Mouse (Mus musculus) cerebellum, adult 2 months (tissue): Measurements from ENCODE around the gene Rcl1. TPM values are rescaled to one million over a fixed set of nuclear protein-coding genes. Genes with fewer than 3 reads are reported as not detected.
A peak's percentile ranks its signal among the peaks of the same experiment; 100 is the strongest.

Experiments used
- DNase-seq, 2 experiments: peaks; one replicate each; pipeline ENCODE4 v3.0.0; 2021
- H3K27ac ChIP-seq: fragments of 200-500 bp; 2 replicates; pipeline ENCODE4 v1.5.1; 2012; ENCODE audit warnings: low read length, control low read depth, inconsistent platforms; ENCODE audit not compliant: insufficient read depth
- H3K27me3 ChIP-seq: fragments of 200-500 bp; 2 replicates; pipeline ENCODE4 v1.6.1; 2012; ENCODE audit warnings: inconsistent platforms, mild to moderate bottlenecking, low read length, moderate library complexity; ENCODE audit not compliant: control insufficient read depth, insufficient read depth
- H3K4me1 ChIP-seq: fragments of 200-500 bp; 2 replicates; pipeline ENCODE4 v1.6.1; 2011; ENCODE audit warnings: low read length; ENCODE audit not compliant: control insufficient read depth, insufficient read depth
- H3K4me3 ChIP-seq: fragments of 200-500 bp; replicated peaks from 2 replicates; pipeline ENCODE3; 2011; ENCODE audit warnings: mild to moderate bottlenecking, low read depth, low read length, control low read depth; ENCODE audit not compliant: insufficient read depth
- CTCF ChIP-seq: fragments of 200-500 bp; IDR thresholded peaks from 2 replicates; pipeline ENCODE4 v1.5.1; 2011; ENCODE audit warnings: low read depth, mild to moderate bottlenecking, control low read depth, low read length, moderate library complexity, borderline replicate concordance; ENCODE audit not compliant: insufficient read depth
- POLR2A ChIP-seq: fragments of 200-500 bp; IDR thresholded peaks from 2 replicates; pipeline ENCODE4 v1.6.1; 2011; ENCODE audit warnings: low read length, control low read depth, borderline replicate concordance; ENCODE audit not compliant: insufficient read depth
- WGBS: fragments of 180-500 bp; shearing (Covaris S2); methylation state at CpG from one replicate; pipeline ENCODE4 v1.1.7; 2018; 5-methylcytosine and 5-hydroxymethylcytosine counted together
- polyA plus RNA-seq: library from polyadenylated mRNA; depleted of rRNA; stranded (reverse); fragments of >200 nt; gene quantifications from 2 replicates; pipeline ENCODE4 v1.2.3, GENCODE M21; 2012

Gene Rcl1
- polyA plus RNA-seq, 1 experiment = 19.6 TPM

DNA sequence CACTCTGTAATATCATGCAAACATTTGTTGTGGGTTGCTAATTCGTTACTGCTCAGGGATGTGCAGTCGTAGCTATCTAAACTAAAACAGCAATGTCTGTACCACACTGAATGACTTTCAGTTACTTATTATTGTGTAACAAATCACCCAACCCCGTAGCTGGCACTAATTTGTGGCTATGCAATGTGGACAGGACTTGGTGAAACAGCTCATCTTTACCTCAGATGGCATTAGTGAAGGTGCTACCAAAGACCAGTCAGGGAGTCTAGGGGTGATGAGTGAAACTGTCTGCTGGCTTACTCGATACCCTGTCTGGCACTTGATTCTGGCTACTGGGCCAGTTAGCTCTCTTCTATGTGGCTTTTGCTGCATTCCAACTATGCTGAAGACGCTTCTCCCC, 2.1 kb upstream of the Rcl1 start:
- H3K27ac ChIP-seq = no peak overlapping the region
- 81% methylated on average over 5 of the region's 5 CpGs for WGBS
- H3K4me1 ChIP-seq = no peaks in the 10 kb centered on the region
- DNase-seq = no peak
- TF ChIP-seq CTCF (no peak), POLR2A (no peak)
- H3K4me3 ChIP-seq = no peak overlapping the region
- H3K27me3 ChIP-seq = no peaks in the 10 kb centered on the region

DNA sequence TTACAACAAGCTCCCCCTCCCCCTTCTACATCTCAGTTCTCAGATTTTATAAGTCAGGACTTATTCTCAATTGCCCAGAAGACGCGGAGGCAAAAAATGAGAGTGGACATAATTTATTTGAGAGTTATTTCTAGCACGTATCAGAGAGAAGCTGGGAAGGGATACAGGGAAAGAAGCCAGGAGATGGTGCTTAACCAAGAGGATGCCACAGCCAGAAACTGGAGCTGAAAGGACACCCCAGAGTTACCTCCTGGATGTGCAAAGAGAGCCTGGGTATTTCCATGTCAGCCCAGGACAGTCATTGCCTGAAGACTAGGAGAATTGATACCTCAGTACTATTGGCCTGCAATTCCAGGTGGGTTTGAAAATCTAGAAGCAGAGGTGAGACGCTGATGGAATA, 1.6 kb upstream of the Rcl1 start:
- TF ChIP-seq CTCF = no peak
- TF ChIP-seq POLR2A = no peak
- Histone ChIP-seq H3K4me1 (no peaks in the 10 kb centered on the region), H3K27ac (no peak overlapping the region), H3K27me3 (no peaks in the 10 kb centered on the region), H3K4me3 (no peak overlapping the region)
- 55% methylated on average over 4 of the region's 4 CpGs for WGBS
- peak in 1 of 2 experiments; percentile 7 for DNase-seq

DNA sequence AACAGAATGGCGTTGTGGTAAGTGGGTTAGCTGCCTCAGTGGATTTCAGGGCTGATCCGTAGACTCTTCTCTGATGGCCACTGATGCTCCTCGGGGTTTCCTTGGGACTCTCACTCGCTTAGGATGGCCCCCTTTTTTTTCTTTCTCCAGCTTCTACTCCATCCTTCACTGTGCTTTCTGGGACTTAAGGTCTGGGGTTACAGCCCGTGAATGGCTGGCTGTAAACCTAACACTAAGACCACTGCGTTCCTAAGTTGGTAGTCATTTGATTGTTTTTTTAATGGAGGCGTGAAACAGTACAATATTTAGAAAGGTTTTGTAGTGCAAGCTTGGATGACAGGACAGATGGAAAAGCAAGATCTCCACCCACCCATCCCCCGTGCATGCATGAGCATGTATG, 914 bp upstream of the Rcl1 start:
- H3K4me3 ChIP-seq = peak overlapping the region; percentile 95
- no peaks in the 10 kb centered on the region for H3K4me1 ChIP-seq
- no peaks in the 10 kb centered on the region for H3K27me3 ChIP-seq
- no peak for TF ChIP-seq CTCF
- no peak for TF ChIP-seq POLR2A
- peak; percentile 19 to 29 for DNase-seq
- no peak overlapping the region for H3K27ac ChIP-seq
- 12% methylated on average over 8 of the region's 8 CpGs for WGBS

DNA sequence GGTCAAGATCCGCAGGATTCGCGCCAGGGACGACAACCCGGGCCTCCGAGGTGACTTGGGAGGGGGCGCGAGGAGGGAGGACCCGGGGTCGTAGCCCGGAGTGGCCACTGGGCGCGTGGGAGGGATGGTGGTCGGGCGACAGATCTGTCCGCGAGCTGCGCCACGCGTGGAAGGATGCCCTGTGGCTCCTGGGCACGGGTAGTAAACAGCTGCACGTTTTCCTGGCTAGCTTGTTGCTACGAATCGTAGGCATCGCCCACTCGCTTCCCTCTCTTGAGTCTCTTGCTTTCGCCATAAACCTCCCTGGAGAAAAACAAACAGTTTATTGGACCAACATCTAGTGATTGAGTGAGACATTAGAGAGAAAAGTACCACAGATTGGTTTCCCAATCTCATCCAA, 416 bp downstream of the Rcl1 start:
- Histone ChIP-seq H3K27ac (no peak overlapping the region), H3K4me1 (no peaks in the 10 kb centered on the region), H3K4me3 (peak overlapping the region; percentile 68), H3K27me3 (no peaks in the 10 kb centered on the region; the same call in 1 of the 2 replicates)
- under 1% methylated on average over 27 of the region's 27 CpGs for WGBS
- TF ChIP-seq CTCF = no peak
- TF ChIP-seq POLR2A = no peak
- DNase-seq = no peak

DNA sequence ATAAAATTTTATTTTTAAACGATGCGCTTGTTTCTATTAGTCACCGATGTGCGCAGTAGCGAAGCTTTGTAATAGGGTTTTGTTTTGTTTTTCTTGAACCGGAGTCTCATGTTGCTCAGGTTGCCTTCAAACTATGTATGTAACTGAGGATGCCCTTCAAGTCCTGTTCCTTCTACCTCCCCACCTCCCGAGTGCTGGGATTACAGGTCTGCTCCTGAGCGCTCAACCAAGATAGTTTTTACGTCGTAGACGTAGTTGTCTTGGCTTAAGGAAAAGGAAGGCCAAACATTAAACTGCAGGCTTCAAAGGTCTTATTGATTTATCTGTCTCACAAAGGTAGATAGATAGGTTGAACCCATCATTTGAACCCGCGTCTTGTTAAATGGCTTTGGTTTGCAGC, 923 bp downstream of the Rcl1 start:
- H3K27ac ChIP-seq = no peak overlapping the region
- H3K4me1 ChIP-seq = no peaks in the 10 kb centered on the region
- 16% methylated on average over 13 of the region's 13 CpGs for WGBS
- H3K4me3 ChIP-seq = peak overlapping the region; percentile 36
- no peaks in the 10 kb centered on the region; the same call in 1 of the 2 replicates for H3K27me3 ChIP-seq
- TF ChIP-seq POLR2A (no peak), CTCF (no peak)
- peak in 1 of 2 experiments; percentile 13 for DNase-seq

DNA sequence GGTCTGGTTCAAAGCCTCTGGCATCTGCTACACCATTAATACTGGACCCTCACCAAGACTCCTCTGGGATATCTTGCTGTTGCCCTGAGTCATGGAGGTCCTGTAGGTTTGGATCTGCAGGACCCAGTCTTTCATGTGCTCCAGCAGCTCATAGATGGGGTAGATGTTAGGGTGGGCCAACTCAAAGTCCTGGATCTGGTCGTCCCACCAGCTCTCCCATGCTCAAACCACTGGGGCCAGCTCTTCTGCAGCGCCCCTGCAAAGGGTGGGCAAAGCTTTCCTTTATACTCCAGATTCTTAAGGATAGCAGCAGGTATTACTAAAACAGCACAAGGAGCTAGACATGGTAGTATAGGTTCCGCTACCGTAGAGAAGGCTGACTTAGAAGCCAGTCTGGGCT, 4.6 kb downstream of the Rcl1 start:
- no peak overlapping the region for H3K4me3 ChIP-seq
- H3K27me3 ChIP-seq = no peaks in the 10 kb centered on the region; the same call in 1 of the 2 replicates
- WGBS = 97% methylated on average over 4 of the region's 4 CpGs
- H3K27ac ChIP-seq = no peak overlapping the region
- H3K4me1 ChIP-seq = no peaks in the 10 kb centered on the region
- DNase-seq = no peak
- no peak for TF ChIP-seq CTCF
- no peak for TF ChIP-seq POLR2A

DNA sequence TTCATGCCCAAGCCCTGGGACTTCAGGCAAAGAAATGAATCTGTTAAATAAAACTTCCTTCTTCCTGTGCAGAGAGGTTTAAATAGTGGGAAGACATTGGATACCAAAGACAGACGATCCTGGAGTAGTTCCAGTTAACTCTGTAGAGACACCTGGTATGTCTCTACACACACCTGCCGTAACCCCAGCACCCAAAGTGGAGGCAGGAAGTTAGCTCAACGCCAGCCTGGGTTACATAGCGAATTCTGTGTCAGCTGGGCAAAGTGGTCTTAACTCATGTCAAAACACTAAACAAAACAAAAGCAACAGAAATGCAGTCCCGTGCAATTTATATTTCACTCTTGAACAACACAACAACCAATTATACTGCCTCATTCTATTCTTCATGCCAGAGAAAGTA, 5.1 kb downstream of the Rcl1 start:
- Histone ChIP-seq H3K27me3 (no peaks in the 10 kb centered on the region; the same call in 1 of the 2 replicates), H3K4me3 (no peak overlapping the region), H3K4me1 (no peaks in the 10 kb centered on the region), H3K27ac (no peak overlapping the region)
- TF ChIP-seq CTCF (no peak), POLR2A (no peak)
- WGBS = 97% methylated on average over 5 of the region's 5 CpGs
- no peak for DNase-seq

DNA sequence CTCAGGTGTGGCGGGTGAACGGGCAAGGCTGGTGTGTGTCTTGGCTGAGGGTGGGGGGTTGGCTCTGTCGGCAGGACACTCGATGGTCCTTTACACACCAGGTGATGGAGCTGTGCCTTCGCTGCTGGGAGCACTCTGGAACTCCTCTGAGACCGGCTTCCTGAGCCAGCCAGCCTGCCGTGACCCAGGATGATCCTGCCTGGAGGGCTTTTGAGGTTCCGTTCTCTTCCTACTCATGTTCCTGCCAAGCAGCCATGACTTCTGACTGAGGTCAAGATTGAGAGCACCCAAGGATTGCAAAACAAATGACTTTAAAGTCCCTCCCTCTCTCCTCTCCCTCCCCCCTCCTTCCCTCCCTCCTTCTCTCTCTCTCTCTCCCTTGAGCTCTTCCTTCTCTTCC, 11.5 kb downstream of the Rcl1 start:
- 67% methylated on average over 8 of the region's 8 CpGs for WGBS
- H3K4me1 ChIP-seq = no peaks in the 10 kb centered on the region
- H3K4me3 ChIP-seq = no peak overlapping the region
- DNase-seq = no peak
- H3K27ac ChIP-seq = no peak overlapping the region
- TF ChIP-seq POLR2A (no peak), CTCF (no peak)
- no peaks in the 10 kb centered on the region for H3K27me3 ChIP-seq
